Mouse (Mus musculus): Measurements from ENCODE around the gene G6pdx. TPM values are rescaled to one million over a fixed set of nuclear protein-coding genes. Genes with fewer than 3 reads are reported as not detected.

The G6pdx gene
- 67.9 and 68.4 TPM in 2 replicates for polyA plus RNA-seq (2014; fragmentation: Nextera tagmentation; extraction: Ambion mirVana)

DNA sequence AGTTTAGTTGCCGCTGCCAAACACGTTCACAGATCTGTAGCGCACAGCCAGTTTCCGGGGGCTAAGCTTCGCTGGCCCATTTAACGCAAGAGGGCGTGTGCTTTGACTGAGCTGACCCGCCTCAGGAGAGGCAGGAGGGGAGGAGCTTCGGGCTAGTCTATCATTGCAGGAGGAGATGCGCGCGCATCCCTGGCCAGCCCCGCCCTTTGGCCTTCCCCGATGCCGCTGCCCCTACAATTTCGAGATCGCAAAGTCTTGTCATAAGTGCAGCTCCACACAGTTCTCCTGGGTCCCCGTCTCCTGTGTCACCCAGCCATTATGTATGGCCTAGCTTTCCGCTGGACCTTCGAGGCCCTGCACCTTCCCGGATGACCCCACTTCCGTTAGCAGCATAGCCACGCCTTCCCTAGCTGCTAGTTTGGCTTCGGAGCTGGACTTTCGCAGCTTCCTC, at the start of gene G6pdx:
G6pdx (minus strand) TSS at position 369 of the 451 bp plus-strand sequence.
- Histone ChIP-seq H3K27ac (ENCODE audit: low read depth, low read length) (peak within 1 kb of the TSS; percentile 74), H3K27me3 (replicated peaks; ENCODE audit: control insufficient read depth, insufficient read depth, low read length) (no peaks in the 10 kb centered on the region), H3K4me2 (ENCODE audit: low read length) (peak within 1 kb of the TSS; percentile 56), H3K9me3 (replicated peaks; ENCODE audit: control insufficient read depth, low read length) (no peaks in the 10 kb centered on the region), H3K9ac (ENCODE audit: low read length) (peak within 1 kb of the TSS; percentile 59), H3K4me1 (ENCODE audit: control insufficient read depth, insufficient read depth, low read length) (no peaks in the 10 kb centered on the region), H3K4me3 (ENCODE audit: low read depth, low read length) (peak within 1 kb of the TSS; percentile 45), H3K36me3 (ENCODE audit: control insufficient read depth, insufficient read depth, low read length) (peaks cover 4% of the 10 kb centered on the region)
- DNase-seq (ENCODE audit: low spot score) (peak; percentile 92), ATAC-seq (peak; percentile 87)
- 42% methylated on average over 25 of the region's 25 CpGs for WGBS

DNA sequence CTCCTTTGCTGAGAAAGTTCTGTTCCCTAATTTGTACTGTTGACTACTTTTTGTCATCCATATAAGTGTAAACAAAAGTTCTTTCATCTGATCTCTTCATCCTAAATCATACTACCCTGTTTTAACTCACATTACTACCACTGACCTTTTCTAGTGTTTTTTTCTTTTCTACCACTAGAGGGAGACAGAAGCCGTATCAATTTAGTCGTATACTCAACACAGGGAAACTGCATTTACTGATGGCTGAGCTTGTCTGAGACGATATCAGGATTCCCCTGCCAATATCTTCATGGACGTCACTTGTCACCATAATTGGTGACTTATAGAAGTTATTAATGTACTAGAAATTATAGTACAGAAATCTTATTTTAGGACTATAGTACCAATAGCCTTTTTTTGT, 23.8 kb upstream of the G6pdx start:
- ATAC-seq, result peak; percentile 60; the same call in 1 of the 2 replicates
- Histone ChIP-seq H3K9me3 (replicated peaks; ENCODE audit: control insufficient read depth, low read length) (no peaks in the 10 kb centered on the region), H3K9ac (ENCODE audit: low read length) (no peak overlapping the region), H3K4me2 (ENCODE audit: low read length) (no peak overlapping the region), H3K4me1 (ENCODE audit: control insufficient read depth, insufficient read depth, low read length) (no peaks in the 10 kb centered on the region), H3K27ac (ENCODE audit: low read depth, low read length) (no peak overlapping the region), H3K27me3 (replicated peaks; ENCODE audit: control insufficient read depth, insufficient read depth, low read length) (no peaks in the 10 kb centered on the region), H3K4me3 (ENCODE audit: low read depth, low read length) (no peak overlapping the region), H3K36me3 (ENCODE audit: control insufficient read depth, insufficient read depth, low read length) (peaks cover 14% of the 10 kb centered on the region; the same call in 1 of the 2 replicates)
- 17% methylated on average over 4 of the region's 4 CpGs for WGBS
- DNase-seq (ENCODE audit: low spot score), result peak; percentile 71

DNA sequence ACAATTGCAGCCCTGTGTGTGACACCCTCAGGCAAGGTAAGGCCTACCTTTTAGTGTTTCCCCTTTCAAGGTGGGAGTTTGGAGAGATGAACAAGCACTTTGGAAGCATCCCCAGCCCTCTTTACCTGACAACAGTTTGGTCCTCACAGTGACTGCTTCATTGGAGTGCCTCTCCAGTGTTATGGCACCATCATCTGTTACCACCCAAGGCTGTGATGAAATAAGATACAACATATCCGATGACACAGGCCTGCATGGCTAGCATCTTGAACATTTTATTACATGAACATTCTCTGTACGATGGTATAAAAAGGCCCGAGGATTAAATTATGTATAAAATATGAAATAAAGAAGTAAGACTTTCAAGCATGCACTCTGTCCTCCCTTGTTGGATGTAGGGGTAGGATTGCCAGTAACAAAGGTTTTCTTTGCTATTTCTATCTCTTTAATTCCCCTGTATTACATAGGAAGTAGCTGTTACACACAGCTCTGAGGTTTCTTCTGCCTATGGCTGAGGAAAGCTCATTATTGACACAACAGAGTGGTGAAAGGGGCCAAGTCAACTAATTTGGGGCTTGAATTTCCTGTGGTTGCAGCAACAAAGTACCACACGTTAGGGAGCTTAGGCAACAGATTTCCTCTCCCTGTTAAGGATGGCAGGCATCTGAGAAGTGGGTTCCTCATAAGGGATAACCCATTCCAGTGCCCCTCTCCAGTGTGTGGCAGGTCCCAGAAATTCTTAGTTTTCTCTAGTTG, 22.3 kb upstream of the G6pdx start:
- no peaks in the 10 kb centered on the region for H3K4me1 ChIP-seq (ENCODE audit: control insufficient read depth, insufficient read depth, low read length)
- no peak overlapping the region for H3K4me2 ChIP-seq (ENCODE audit: low read length)
- ATAC-seq, result no peak
- no peaks in the 10 kb centered on the region for H3K9me3 ChIP-seq (replicated peaks; ENCODE audit: control insufficient read depth, low read length)
- H3K27me3 ChIP-seq (replicated peaks; ENCODE audit: control insufficient read depth, insufficient read depth, low read length), result no peaks in the 10 kb centered on the region
- no peak overlapping the region for H3K27ac ChIP-seq (ENCODE audit: low read depth, low read length)
- 81% methylated on average over 4 of the region's 4 CpGs for WGBS
- DNase-seq (ENCODE audit: low spot score), result no peak
- H3K9ac ChIP-seq (ENCODE audit: low read length), result no peak overlapping the region
- peaks cover 14% of the 10 kb centered on the region; the same call in 1 of the 2 replicates for H3K36me3 ChIP-seq (ENCODE audit: control insufficient read depth, insufficient read depth, low read length)
- H3K4me3 ChIP-seq (ENCODE audit: low read depth, low read length), result no peak overlapping the region

DNA sequence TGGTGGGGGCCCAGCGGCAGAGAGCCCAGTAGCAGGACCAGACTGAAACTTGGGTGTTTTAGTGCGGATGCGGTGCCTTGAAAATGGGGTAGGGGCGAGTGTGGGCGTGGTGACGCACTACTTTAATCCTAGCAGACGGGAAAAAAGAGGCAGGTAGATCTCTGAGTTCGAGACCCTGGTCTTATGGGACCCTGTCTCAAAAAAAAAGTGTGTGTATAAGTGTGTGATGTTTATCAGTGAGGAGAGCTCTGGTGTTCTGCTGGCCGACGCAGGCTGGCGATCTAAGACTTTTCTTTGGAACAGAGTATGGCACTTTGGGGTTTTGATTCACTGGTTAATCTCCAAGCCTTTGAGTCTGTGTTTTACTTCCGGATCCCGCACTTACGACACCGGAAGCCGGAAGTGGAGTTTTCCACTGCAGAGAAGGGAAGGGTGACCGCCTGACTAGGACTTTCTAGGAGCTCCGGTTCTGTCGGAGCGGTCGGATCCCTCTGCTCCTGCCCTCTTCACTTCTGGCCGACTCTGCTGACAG, 362 bp upstream of the G6pdx start:
- H3K27me3 ChIP-seq (replicated peaks; ENCODE audit: control insufficient read depth, insufficient read depth, low read length), result no peaks in the 10 kb centered on the region
- WGBS, result 39% methylated on average over 22 of the region's 22 CpGs
- ATAC-seq (peak; percentile 68), DNase-seq (ENCODE audit: low spot score) (peak; percentile 86)
- peak overlapping the region; percentile 56 for H3K4me2 ChIP-seq (ENCODE audit: low read length)
- H3K4me3 ChIP-seq (ENCODE audit: low read depth, low read length), result peak overlapping the region; percentile 45
- no peaks in the 10 kb centered on the region for H3K9me3 ChIP-seq (replicated peaks; ENCODE audit: control insufficient read depth, low read length)
- H3K36me3 ChIP-seq (ENCODE audit: control insufficient read depth, insufficient read depth, low read length), result peaks cover 9% of the 10 kb centered on the region
- H3K27ac ChIP-seq (ENCODE audit: low read depth, low read length), result peak overlapping the region; percentile 74
- H3K9ac ChIP-seq (ENCODE audit: low read length), result peak overlapping the region; percentile 56
- no peaks in the 10 kb centered on the region for H3K4me1 ChIP-seq (ENCODE audit: control insufficient read depth, insufficient read depth, low read length)

DNA sequence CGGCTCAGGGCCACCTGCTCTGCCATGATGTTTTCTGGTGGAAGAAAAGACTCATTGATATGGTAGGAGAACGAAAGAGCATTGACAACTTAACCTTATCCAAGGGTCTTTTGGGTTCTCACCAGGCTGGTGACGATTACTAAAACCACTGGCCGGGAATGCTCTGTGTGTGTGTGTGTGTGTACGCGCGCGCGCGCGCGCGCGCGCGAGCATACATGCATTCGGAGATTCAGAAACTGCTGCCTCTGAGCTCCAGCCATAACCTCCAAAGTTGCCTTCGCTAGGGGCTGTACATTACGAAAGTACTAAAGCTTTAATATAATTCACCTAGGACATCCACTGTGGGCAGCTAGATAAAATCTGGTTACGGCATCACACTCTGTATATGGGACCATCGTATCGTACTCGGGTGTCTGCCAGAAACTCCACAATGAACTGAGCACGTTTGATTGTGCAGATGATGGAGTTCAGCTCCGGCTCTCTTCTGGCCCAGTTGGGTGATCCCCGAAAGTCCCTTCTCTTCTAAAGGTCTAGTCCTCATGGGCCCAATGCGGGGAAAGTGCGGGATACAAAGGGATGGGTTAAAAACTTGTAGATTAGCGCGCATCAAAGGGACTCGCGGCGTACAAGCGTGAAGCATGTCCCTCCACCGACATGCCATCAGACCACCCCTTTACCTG, 708 bp downstream of the G6pdx start:
- no peaks in the 10 kb centered on the region for H3K27me3 ChIP-seq (replicated peaks; ENCODE audit: control insufficient read depth, insufficient read depth, low read length)
- no peaks in the 10 kb centered on the region for H3K36me3 ChIP-seq (ENCODE audit: control insufficient read depth, insufficient read depth, low read length)
- H3K27ac ChIP-seq (ENCODE audit: low read depth, low read length), result peak overlapping the region; percentile 74
- H3K4me3 ChIP-seq (ENCODE audit: low read depth, low read length), result peak overlapping the region; percentile 45
- 42% methylated on average over 35 of the region's 35 CpGs for WGBS
- H3K4me2 ChIP-seq (ENCODE audit: low read length), result peak overlapping the region; percentile 56
- DNase-seq (ENCODE audit: low spot score), result peak; percentile 50
- H3K9ac ChIP-seq (ENCODE audit: low read length), result peak overlapping the region; percentile 59
- no peaks in the 10 kb centered on the region for H3K4me1 ChIP-seq (ENCODE audit: control insufficient read depth, insufficient read depth, low read length)
- H3K9me3 ChIP-seq (replicated peaks; ENCODE audit: control insufficient read depth, low read length), result no peaks in the 10 kb centered on the region
- peak; percentile 44 for ATAC-seq

DNA sequence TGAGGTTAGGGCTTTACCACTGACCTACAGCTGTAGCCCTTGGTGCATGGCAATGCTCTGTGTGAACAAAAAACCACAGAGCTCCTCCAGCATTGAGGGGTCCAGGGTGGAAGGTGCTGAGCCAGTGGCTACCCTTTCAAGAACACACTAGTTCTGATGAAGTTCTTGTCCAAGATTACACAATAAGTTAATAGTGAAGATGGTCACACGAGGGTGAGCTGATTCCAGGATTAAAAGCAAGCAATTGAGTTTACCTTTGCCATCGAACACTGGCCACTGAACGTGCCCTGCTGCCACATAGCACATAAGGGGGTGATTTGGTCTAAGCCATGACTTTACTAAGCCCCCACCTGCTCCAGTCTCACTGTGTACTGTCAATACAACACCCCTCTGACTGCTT, 1.9 kb downstream of the G6pdx start:
- WGBS, result 71% methylated on average over 3 of the region's 3 CpGs
- Histone ChIP-seq H3K4me2 (ENCODE audit: low read length) (no peak overlapping the region), H3K36me3 (ENCODE audit: control insufficient read depth, insufficient read depth, low read length) (no peaks in the 10 kb centered on the region), H3K27me3 (replicated peaks; ENCODE audit: control insufficient read depth, insufficient read depth, low read length) (no peaks in the 10 kb centered on the region), H3K4me3 (ENCODE audit: low read depth, low read length) (no peak overlapping the region), H3K9me3 (replicated peaks; ENCODE audit: control insufficient read depth, low read length) (no peaks in the 10 kb centered on the region), H3K9ac (ENCODE audit: low read length) (no peak overlapping the region), H3K27ac (ENCODE audit: low read depth, low read length) (no peak overlapping the region), H3K4me1 (ENCODE audit: control insufficient read depth, insufficient read depth, low read length) (no peaks in the 10 kb centered on the region)
- no peak for DNase-seq (ENCODE audit: low spot score)
- no peak for ATAC-seq

DNA sequence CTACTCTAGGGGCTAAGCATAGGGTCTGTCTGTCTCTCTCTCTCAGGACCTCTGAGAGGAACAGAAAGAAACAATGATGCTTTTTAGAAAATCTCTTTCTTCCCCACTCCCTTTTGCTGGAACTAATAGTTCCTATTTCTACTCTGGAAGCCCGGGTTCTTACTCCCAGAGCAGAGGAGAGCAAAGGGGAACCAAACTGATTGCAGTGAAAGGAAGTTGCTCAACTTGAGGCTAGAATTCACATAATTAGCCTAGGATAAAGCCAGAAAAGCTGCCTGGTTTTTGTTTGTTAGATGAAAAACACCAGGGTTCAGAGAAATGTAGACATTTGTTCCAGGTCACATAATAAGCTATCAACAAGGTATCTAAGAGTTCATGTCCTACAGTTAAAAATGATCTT, 2.7 kb downstream of the G6pdx start:
- whole genome bisulfite sequencing, result 82% methylated on average over 1 of the region's 1 CpGs

DNA sequence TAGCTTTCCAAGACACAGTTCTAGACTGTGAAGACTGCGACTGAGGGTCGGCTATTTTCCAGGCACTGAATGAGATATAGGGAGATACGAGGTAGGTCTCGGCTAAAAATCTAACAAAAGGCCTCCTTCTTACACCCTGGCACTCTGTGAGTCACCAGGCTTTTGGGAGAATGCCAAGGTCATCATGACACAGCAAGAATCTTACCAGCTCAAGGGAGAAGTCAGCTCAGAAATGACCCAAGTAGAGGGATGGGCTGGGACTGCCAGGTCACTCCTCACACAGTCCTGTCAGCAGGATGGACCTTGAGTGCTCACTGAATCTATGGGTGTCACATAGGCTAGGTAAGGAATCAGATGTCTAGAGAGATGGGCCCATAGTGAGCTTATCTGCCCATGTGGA, 3.8 kb downstream of the G6pdx start:
- ATAC-seq (no peak), DNase-seq (ENCODE audit: low spot score) (no peak)
- Histone ChIP-seq H3K27me3 (replicated peaks; ENCODE audit: control insufficient read depth, insufficient read depth, low read length) (no peaks in the 10 kb centered on the region), H3K9me3 (replicated peaks; ENCODE audit: control insufficient read depth, low read length) (no peaks in the 10 kb centered on the region), H3K9ac (ENCODE audit: low read length) (no peak overlapping the region), H3K36me3 (ENCODE audit: control insufficient read depth, insufficient read depth, low read length) (no peaks in the 10 kb centered on the region), H3K4me2 (ENCODE audit: low read length) (no peak overlapping the region), H3K27ac (ENCODE audit: low read depth, low read length) (no peak overlapping the region), H3K4me1 (ENCODE audit: control insufficient read depth, insufficient read depth, low read length) (no peaks in the 10 kb centered on the region), H3K4me3 (ENCODE audit: low read depth, low read length) (no peak overlapping the region)
- 91% methylated on average over 4 of the region's 4 CpGs for WGBS

More for the DNA sequence above, 2.7 kb downstream of the G6pdx start:
- Histone ChIP-seq H3K27ac (ENCODE audit: low read depth, low read length) (no peak overlapping the region), H3K4me1 (ENCODE audit: control insufficient read depth, insufficient read depth, low read length) (no peaks in the 10 kb centered on the region), H3K9me3 (replicated peaks; ENCODE audit: control insufficient read depth, low read length) (no peaks in the 10 kb centered on the region), H3K9ac (ENCODE audit: low read length) (no peak overlapping the region), H3K27me3 (replicated peaks; ENCODE audit: control insufficient read depth, insufficient read depth, low read length) (no peaks in the 10 kb centered on the region), H3K4me3 (ENCODE audit: low read depth, low read length) (no peak overlapping the region), H3K4me2 (ENCODE audit: low read length) (no peak overlapping the region), H3K36me3 (ENCODE audit: control insufficient read depth, insufficient read depth, low read length) (no peaks in the 10 kb centered on the region)
- ATAC-seq (no peak), DNase-seq (ENCODE audit: low spot score) (no peak)

DNA sequence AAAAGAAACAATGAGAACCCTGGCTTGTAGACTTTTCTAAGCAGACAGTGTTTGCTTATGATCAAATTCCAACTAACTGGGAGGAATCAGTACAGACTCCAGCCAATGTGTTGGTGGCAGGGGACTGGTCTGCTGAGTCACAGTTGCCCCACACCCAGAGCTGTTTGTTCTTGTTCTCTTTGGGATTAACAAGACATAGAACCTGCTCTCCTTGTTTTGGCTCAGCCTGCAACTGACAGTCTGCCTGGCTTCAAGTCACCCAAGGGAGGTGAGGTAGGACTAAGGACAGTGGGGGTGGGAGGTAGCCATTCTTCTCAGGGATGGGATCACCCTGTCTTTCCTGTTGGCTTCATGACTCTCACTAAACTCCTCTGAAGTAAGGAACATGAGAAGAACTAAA, 4.6 kb downstream of the G6pdx start:
- Histone ChIP-seq H3K27ac (ENCODE audit: low read depth, low read length) (no peak overlapping the region), H3K9ac (ENCODE audit: low read length) (no peak overlapping the region), H3K27me3 (replicated peaks; ENCODE audit: control insufficient read depth, insufficient read depth, low read length) (no peaks in the 10 kb centered on the region), H3K4me3 (ENCODE audit: low read depth, low read length) (no peak overlapping the region), H3K4me1 (ENCODE audit: control insufficient read depth, insufficient read depth, low read length) (no peaks in the 10 kb centered on the region), H3K4me2 (ENCODE audit: low read length) (no peak overlapping the region), H3K9me3 (replicated peaks; ENCODE audit: control insufficient read depth, low read length) (no peaks in the 10 kb centered on the region), H3K36me3 (ENCODE audit: control insufficient read depth, insufficient read depth, low read length) (no peaks in the 10 kb centered on the region)
- DNase-seq (ENCODE audit: low spot score) (no peak), ATAC-seq (no peak)

Measured in forebrain, embryonic 14.5 days (tissue).